Mouse (Mus musculus) intestine, postnatal 0 days (tissue): ENCODE results near the gene Eno2. TPM values are rescaled to one million over a fixed set of nuclear protein-coding genes. Genes with fewer than 3 reads are reported as not detected.
A peak's percentile ranks its signal among the peaks of the same experiment; 100 is the strongest.

Experiments used
- ATAC-seq: fragments of 200-750 bp; cut with Nextera tagmentation; 2 replicates; pipeline ENCODE4 v1.8.0; 2017; ENCODE audit warnings: mild to moderate bottlenecking, moderate TSS enrichment, moderate library complexity
- H3K27ac ChIP-seq: fragments of 300-500 bp; sonication (generic); 2 replicates; pipeline ENCODE4 v1.5.1; 2014; ENCODE audit warnings: mild to moderate bottlenecking, low read depth, low read length, moderate library complexity
- H3K27me3 ChIP-seq: fragments of 300-500 bp; sonication (generic); replicated peaks from 2 replicates; pipeline ENCODE4 v1.6.1; 2014; ENCODE audit warnings: low read length, mixed read lengths; ENCODE audit not compliant: control insufficient read depth, insufficient read depth
- H3K36me3 ChIP-seq: fragments of 300-500 bp; sonication (generic); 2 replicates; pipeline ENCODE4 v1.6.1; 2014; ENCODE audit warnings: mild to moderate bottlenecking, moderate library complexity; ENCODE audit not compliant: control insufficient read depth, insufficient read depth
- H3K4me1 ChIP-seq: fragments of 300-500 bp; sonication (generic); replicated peaks from 2 replicates; pipeline ENCODE4 v1.6.1; 2014; ENCODE audit warnings: antibody characterized with exemption, low read length, mixed read lengths; ENCODE audit not compliant: control insufficient read depth, insufficient read depth
- H3K4me2 ChIP-seq: fragments of 300-500 bp; sonication (generic); replicated peaks from 2 replicates; pipeline ENCODE4 v1.6.1; 2014; ENCODE audit warnings: low read depth, mild to moderate bottlenecking, moderate library complexity
- H3K4me3 ChIP-seq: fragments of 300-500 bp; sonication (generic); 2 replicates; pipeline ENCODE4 v1.5.1; 2014; ENCODE audit warnings: low read depth, low read length
- H3K9ac ChIP-seq: fragments of 300-500 bp; sonication (generic); 2 replicates; pipeline ENCODE4 v1.6.1; 2014; ENCODE audit warnings: mild to moderate bottlenecking, low read depth, low read length
- H3K9me3 ChIP-seq: fragments of 300-500 bp; sonication (generic); 2 replicates; pipeline ENCODE4 v1.6.1; 2016; ENCODE audit warnings: mixed run types; ENCODE audit not compliant: control insufficient read depth
- CTCF ChIP-seq: sonication (generic); IDR thresholded peaks from 2 replicates; pipeline ENCODE4 v1.5.1; 2016; ENCODE audit warnings: low read depth, mild to moderate bottlenecking, control low read depth, antibody characterized with exemption, moderate library complexity
- WGBS: fragments of 180-500 bp; shearing (Covaris S2); extraction: QIAGEN DNeasy Blood & Tissue Kit; methylation state at CpG from one replicate; pipeline ENCODE4 v1.1.7; 2014; 5-methylcytosine and 5-hydroxymethylcytosine counted together
- polyA plus RNA-seq: library from polyadenylated mRNA; unstranded; fragments of >200 nt; fragmentation: Nextera tagmentation; extraction: Ambion mirVana; gene quantifications from 2 replicates; pipeline ENCODE4 v1.2.1, GENCODE M21; 2015

Eno2 gene
- polyA plus RNA-seq, result 3.5 and 4.6 TPM in 2 replicates

- ATAC-seq, result peak; percentile 53
- WGBS, result under 1% methylated on average over 52 of the region's 54 CpGs
- H3K4me1 ChIP-seq, result no peaks in the 10 kb centered on the region
- no peaks in the 10 kb centered on the region for H3K9me3 ChIP-seq
- peak within 1 kb of the TSS; percentile 43 for H3K4me3 ChIP-seq
- TF ChIP-seq CTCF, result no peak
- H3K27me3 ChIP-seq, result peaks cover 11% of the 10 kb centered on the region
- H3K36me3 ChIP-seq, result no peaks in the 10 kb centered on the region
- H3K4me2 ChIP-seq, result peak within 1 kb of the TSS; percentile 75
- no peak within 1 kb of the TSS for H3K27ac ChIP-seq
- H3K9ac ChIP-seq, result peak within 1 kb of the TSS; percentile 27; the same call in 1 of the 2 replicates
These were observed at the start of gene Eno2 for GRCm38 (mm10) chr6:124769101-124769765. TSS of gene Eno2 (minus strand) at chr6:124769673.

GRCm38 (mm10) chr6:124817971-124818370 is 48.5 kb upstream of the Eno2 start:
- no peak overlapping the region for H3K4me2 ChIP-seq
- no peak for TF ChIP-seq CTCF
- ATAC-seq, result no peak
- H3K4me3 ChIP-seq, result no peak overlapping the region
- H3K36me3 ChIP-seq, result peaks cover 69% of the 10 kb centered on the region
- H3K9me3 ChIP-seq, result no peaks in the 10 kb centered on the region
- no peaks in the 10 kb centered on the region for H3K27me3 ChIP-seq
- no peak overlapping the region for H3K27ac ChIP-seq
- peaks cover 4% of the 10 kb centered on the region; the same call in 1 of the 2 replicates for H3K4me1 ChIP-seq
- WGBS, result 86% methylated on average over 8 of the region's 8 CpGs
- H3K9ac ChIP-seq, result no peak overlapping the region

GRCm38 (mm10) chr6:124817563-124817962 is 48.1 kb upstream of the Eno2 start:
- peaks cover 65% of the 10 kb centered on the region for H3K36me3 ChIP-seq
- peaks cover 7% of the 10 kb centered on the region; the same call in 1 of the 2 replicates for H3K4me1 ChIP-seq
- no peak overlapping the region for H3K4me3 ChIP-seq
- no peak for TF ChIP-seq CTCF
- no peak overlapping the region for H3K4me2 ChIP-seq
- no peak for ATAC-seq
- 95% methylated on average over 8 of the region's 8 CpGs for WGBS
- no peaks in the 10 kb centered on the region for H3K27me3 ChIP-seq
- 0 out of 2 replicates have a peak overlapping the region, but pooled peaks have one; percentile 28 for H3K27ac ChIP-seq
- H3K9ac ChIP-seq, result no peak overlapping the region
- H3K9me3 ChIP-seq, result no peaks in the 10 kb centered on the region

- H3K4me2 ChIP-seq, result no peak overlapping the region
- no peaks in the 10 kb centered on the region for H3K27me3 ChIP-seq
- peak overlapping the region; percentile 28; the same call in 1 of the 2 replicates for H3K27ac ChIP-seq
- H3K9ac ChIP-seq, result no peak overlapping the region
- no peak for ATAC-seq
- 96% methylated on average over 11 of the region's 11 CpGs for WGBS
- H3K9me3 ChIP-seq, result no peaks in the 10 kb centered on the region
- H3K4me3 ChIP-seq, result no peak overlapping the region
- peaks cover 8% of the 10 kb centered on the region; the same call in 1 of the 2 replicates for H3K4me1 ChIP-seq
- H3K36me3 ChIP-seq, result peaks cover 64% of the 10 kb centered on the region
- no peak for TF ChIP-seq CTCF
These were observed 47.7 kb upstream of the Eno2 start for GRCm38 (mm10) chr6:124817125-124817524.

GRCm38 (mm10) chr6:124816611-124817010 is 47.1 kb upstream of the Eno2 start:
- 83% methylated on average over 4 of the region's 4 CpGs for WGBS
- Histone ChIP-seq H3K4me2 (no peak overlapping the region), H3K9me3 (no peaks in the 10 kb centered on the region), H3K36me3 (peaks cover 63% of the 10 kb centered on the region), H3K9ac (no peak overlapping the region), H3K4me1 (peaks cover 8% of the 10 kb centered on the region; the same call in 1 of the 2 replicates), H3K27me3 (no peaks in the 10 kb centered on the region), H3K27ac (no peak overlapping the region), H3K4me3 (no peak overlapping the region)
- no peak for ATAC-seq
- TF ChIP-seq CTCF, result no peak

DNA sequence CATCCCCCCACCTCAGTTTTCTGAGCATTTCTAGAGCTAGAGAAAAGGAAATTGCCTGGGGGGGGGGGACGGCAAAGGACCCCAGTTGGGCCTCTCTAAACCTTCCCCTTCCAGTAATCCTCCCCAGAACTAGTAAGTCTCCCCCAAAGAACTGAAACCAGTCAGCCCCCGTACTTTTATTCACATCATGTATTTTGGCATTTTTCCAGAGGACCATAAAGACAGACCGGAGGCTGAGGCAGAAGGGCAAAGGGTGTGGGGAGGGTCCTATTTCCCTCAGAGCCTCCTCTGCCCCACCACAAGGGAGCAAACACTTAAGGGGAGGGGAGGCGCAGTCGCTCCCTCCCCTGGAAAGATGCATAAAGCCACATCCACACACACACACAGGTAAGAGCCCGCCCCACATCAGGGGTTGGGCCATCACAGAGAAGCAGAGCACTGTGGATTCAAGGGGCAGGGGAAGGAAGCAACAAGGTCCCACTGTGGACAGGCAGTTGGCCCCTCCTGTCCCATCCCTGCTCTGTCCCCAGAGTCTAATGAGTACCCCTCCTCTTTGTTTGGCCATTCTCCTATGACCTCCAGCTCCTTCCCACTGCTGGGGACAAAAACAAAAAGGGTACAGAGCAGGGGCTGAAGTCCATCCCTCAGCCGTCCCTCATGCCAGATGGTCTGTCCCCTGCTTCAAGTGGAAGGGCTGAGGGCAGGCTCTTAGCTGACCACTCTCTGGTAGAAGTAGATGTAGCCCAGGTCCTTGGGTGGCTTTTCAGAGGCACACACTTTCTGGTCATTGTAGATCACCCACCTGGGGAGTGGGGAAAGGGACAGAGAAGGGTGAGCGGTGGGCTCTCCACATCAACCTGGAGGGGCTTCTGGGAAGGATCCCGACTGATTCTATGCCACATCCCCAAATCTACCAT is 45.6 kb upstream of the Eno2 start:
- no peak overlapping the region for H3K9ac ChIP-seq
- H3K4me3 ChIP-seq, result no peak overlapping the region
- peak overlapping the region; percentile 70 for H3K4me2 ChIP-seq
- H3K4me1 ChIP-seq, result peaks cover 9% of the 10 kb centered on the region; the same call in 1 of the 2 replicates
- TF ChIP-seq CTCF, result no peak
- H3K36me3 ChIP-seq, result peaks cover 64% of the 10 kb centered on the region
- no peaks in the 10 kb centered on the region for H3K9me3 ChIP-seq
- H3K27me3 ChIP-seq, result no peaks in the 10 kb centered on the region
- ATAC-seq, result no peak; the same call in 1 of the 2 replicates
- WGBS, result 57% methylated on average over 9 of the region's 9 CpGs
- no peak overlapping the region for H3K27ac ChIP-seq
